Mouse (Mus musculus) neural tube, embryonic 14.5 days (tissue): ENCODE data around the gene Ubb. TPM values are rescaled to one million over a fixed set of nuclear protein-coding genes. Genes with fewer than 3 reads are reported as not detected.
A peak's percentile ranks its signal among the peaks of the same experiment; 100 is the strongest.

ENCODE experiments used
- ATAC-seq: fragments of 200-750 bp; cut with Nextera tagmentation; 2 replicates; pipeline ENCODE4 v1.8.0; 2017; ENCODE audit warnings: low read depth, mild to moderate bottlenecking, moderate TSS enrichment, moderate library complexity
- H3K27ac ChIP-seq: fragments of 300-500 bp; sonication (generic); 2 replicates; pipeline ENCODE4 v1.5.1; 2014; ENCODE audit warnings: low read depth, mild to moderate bottlenecking, control low read depth, low read length, moderate library complexity, mixed read lengths
- H3K27me3 ChIP-seq: fragments of 300-500 bp; sonication (generic); 2 replicates; pipeline ENCODE4 v1.6.1; 2014; ENCODE audit warnings: low read length; ENCODE audit not compliant: control insufficient read depth, insufficient read depth
- H3K36me3 ChIP-seq: fragments of 300-500 bp; sonication (generic); 2 replicates; pipeline ENCODE4 v1.6.1; 2014; ENCODE audit warnings: low read length, mixed read lengths; ENCODE audit not compliant: control insufficient read depth, insufficient read depth
- H3K4me1 ChIP-seq: fragments of 300-500 bp; sonication (generic); 2 replicates; pipeline ENCODE4 v1.6.1; 2014; ENCODE audit warnings: low read length; ENCODE audit not compliant: control insufficient read depth, insufficient read depth
- H3K4me2 ChIP-seq: fragments of 300-500 bp; sonication (generic); 2 replicates; pipeline ENCODE4 v1.6.1; 2014; ENCODE audit warnings: mild to moderate bottlenecking, low read depth, low read length, control low read depth
- H3K4me3 ChIP-seq: fragments of 300-500 bp; sonication (generic); 2 replicates; pipeline ENCODE4 v1.5.1; 2014; ENCODE audit warnings: low read depth, low read length, control low read depth, mixed read lengths
- H3K9ac ChIP-seq: fragments of 300-500 bp; sonication (generic); replicated peaks from 2 replicates; pipeline ENCODE4 v1.6.1; 2014; ENCODE audit warnings: low read depth, mild to moderate bottlenecking, control low read depth, low read length, mixed read lengths
- H3K9me3 ChIP-seq: fragments of 300-500 bp; sonication (generic); 2 replicates; pipeline ENCODE4 v1.6.1; 2016; ENCODE audit warnings: low read length; ENCODE audit not compliant: control insufficient read depth
- WGBS: fragments of 180-500 bp; shearing (Covaris S2); extraction: QIAGEN DNeasy Blood & Tissue Kit; methylation state at CpG from one replicate; pipeline ENCODE4 v1.1.7; 2014; 5-methylcytosine and 5-hydroxymethylcytosine counted together
- polyA plus RNA-seq: library from polyadenylated mRNA; unstranded; fragments of >200 nt; fragmentation: Nextera tagmentation; extraction: Ambion mirVana; gene quantifications from 2 replicates; pipeline ENCODE4 v1.2.1, GENCODE M21; 2014

The Ubb gene
- polyA plus RNA-seq, 1 experiment from 2014 or later, result 4,516 TPM

- Histone ChIP-seq H3K4me2 (no peak overlapping the region), H3K4me3 (no peak overlapping the region), H3K4me1 (peaks cover 5% of the 10 kb centered on the region), H3K9ac (no peak overlapping the region), H3K27me3 (no peaks in the 10 kb centered on the region), H3K36me3 (no peaks in the 10 kb centered on the region), H3K27ac (no peak overlapping the region), H3K9me3 (no peaks in the 10 kb centered on the region)
- WGBS, result 89% methylated on average over 3 of the region's 3 CpGs
- no peak for ATAC-seq
Measured at GRCm38 (mm10) chr11:62543991-62544390, 7.0 kb upstream of the Ubb start.

GRCm38 (mm10) chr11:62549782-62550181 is 1.2 kb upstream of the Ubb start:
- H3K4me3 ChIP-seq, result peak overlapping the region; percentile 77
- peaks cover 25% of the 10 kb centered on the region for H3K4me1 ChIP-seq
- peak overlapping the region; percentile 100 for H3K27ac ChIP-seq
- H3K4me2 ChIP-seq, result peak overlapping the region; percentile 99
- WGBS, result 13% methylated on average over 5 of the region's 5 CpGs
- H3K9ac ChIP-seq, result peak overlapping the region; percentile 95
- no peaks in the 10 kb centered on the region for H3K9me3 ChIP-seq
- peaks cover 10% of the 10 kb centered on the region for H3K36me3 ChIP-seq
- no peaks in the 10 kb centered on the region for H3K27me3 ChIP-seq
- ATAC-seq, result no peak

- peak overlapping the region; percentile 95 for H3K9ac ChIP-seq
- H3K9me3 ChIP-seq, result no peaks in the 10 kb centered on the region
- no peaks in the 10 kb centered on the region for H3K27me3 ChIP-seq
- peaks cover 10% of the 10 kb centered on the region for H3K36me3 ChIP-seq
- peak overlapping the region; percentile 100 for H3K27ac ChIP-seq
- peak overlapping the region; percentile 99 for H3K4me2 ChIP-seq
- peak; percentile 19; the same call in 1 of the 2 replicates for ATAC-seq
- peak overlapping the region; percentile 77 for H3K4me3 ChIP-seq
- 2% methylated on average over 11 of the region's 11 CpGs for WGBS
- H3K4me1 ChIP-seq, result peaks cover 29% of the 10 kb centered on the region
Measured at GRCm38 (mm10) chr11:62550227-62550685, 715 bp upstream of the Ubb start.

- Histone ChIP-seq H3K27me3 (no peaks in the 10 kb centered on the region), H3K36me3 (peaks cover 10% of the 10 kb centered on the region), H3K27ac (peak overlapping the region; percentile 100), H3K4me3 (peak overlapping the region; percentile 77), H3K4me1 (peaks cover 30% of the 10 kb centered on the region), H3K9ac (peak overlapping the region; percentile 95), H3K4me2 (peak overlapping the region; percentile 99), H3K9me3 (no peaks in the 10 kb centered on the region)
- ATAC-seq, result peak; percentile 84
- under 1% methylated on average over 57 of the region's 58 CpGs for WGBS
Measured at GRCm38 (mm10) chr11:62551226-62552119, 502 bp downstream of the Ubb start.

GRCm38 (mm10) chr11:62553186-62553585 is 2.2 kb downstream of the Ubb start:
- Histone ChIP-seq H3K9me3 (no peaks in the 10 kb centered on the region), H3K27ac (no peak overlapping the region), H3K4me3 (peak overlapping the region; percentile 52), H3K9ac (peak overlapping the region; percentile 37), H3K4me2 (peak overlapping the region; percentile 100), H3K27me3 (no peaks in the 10 kb centered on the region), H3K4me1 (peaks cover 30% of the 10 kb centered on the region), H3K36me3 (peaks cover 10% of the 10 kb centered on the region)
- no peak for ATAC-seq
- 29% methylated on average over 1 of the region's 1 CpGs for WGBS

GRCm38 (mm10) chr11:62553633-62554032 is 2.7 kb downstream of the Ubb start:
- WGBS, result 84% methylated on average over 5 of the region's 5 CpGs
- no peaks in the 10 kb centered on the region for H3K27me3 ChIP-seq
- H3K27ac ChIP-seq, result no peak overlapping the region
- H3K4me3 ChIP-seq, result peak overlapping the region; percentile 52
- ATAC-seq, result no peak
- H3K36me3 ChIP-seq, result peaks cover 10% of the 10 kb centered on the region
- H3K4me1 ChIP-seq, result peaks cover 30% of the 10 kb centered on the region
- H3K4me2 ChIP-seq, result peak overlapping the region; percentile 100
- H3K9ac ChIP-seq, result peak overlapping the region; percentile 37
- no peaks in the 10 kb centered on the region for H3K9me3 ChIP-seq

GRCm38 (mm10) chr11:62554163-62554855 is 3.3 kb downstream of the Ubb start:
- peak overlapping the region; percentile 52 for H3K4me3 ChIP-seq
- no peak overlapping the region for H3K27ac ChIP-seq
- H3K36me3 ChIP-seq, result peaks cover 10% of the 10 kb centered on the region
- 0 out of 2 replicates have a peak overlapping the region, but pooled peaks have one; percentile 37 for H3K9ac ChIP-seq
- 74% methylated on average over 5 of the region's 5 CpGs for WGBS
- H3K27me3 ChIP-seq, result no peaks in the 10 kb centered on the region
- ATAC-seq, result no peak
- H3K9me3 ChIP-seq, result no peaks in the 10 kb centered on the region
- peak overlapping the region; percentile 100 for H3K4me2 ChIP-seq
- H3K4me1 ChIP-seq, result peaks cover 27% of the 10 kb centered on the region

GRCm38 (mm10) chr11:62554934-62555517 is 4.1 kb downstream of the Ubb start:
- Histone ChIP-seq H3K4me1 (peaks cover 22% of the 10 kb centered on the region), H3K36me3 (peaks cover 10% of the 10 kb centered on the region), H3K4me3 (peak overlapping the region; percentile 52), H3K4me2 (peak overlapping the region; percentile 100), H3K27ac (no peak overlapping the region), H3K9ac (no peak overlapping the region), H3K9me3 (no peaks in the 10 kb centered on the region), H3K27me3 (no peaks in the 10 kb centered on the region)
- ATAC-seq, result no peak
